Mouse (Mus musculus) cerebellum, adult 9-10 months (tissue): ENCODE data around the gene Trim43c.
"Not testable (repeated sequence)": the region's sequence is repeated elsewhere in the genome, so short reads cannot be mapped to it uniquely, and the experiment has no call there.

Experiments
- DNase-seq: peaks from one replicate; pipeline ENCODE4 v3.0.0; 2022

Trim43c gene

DNA sequence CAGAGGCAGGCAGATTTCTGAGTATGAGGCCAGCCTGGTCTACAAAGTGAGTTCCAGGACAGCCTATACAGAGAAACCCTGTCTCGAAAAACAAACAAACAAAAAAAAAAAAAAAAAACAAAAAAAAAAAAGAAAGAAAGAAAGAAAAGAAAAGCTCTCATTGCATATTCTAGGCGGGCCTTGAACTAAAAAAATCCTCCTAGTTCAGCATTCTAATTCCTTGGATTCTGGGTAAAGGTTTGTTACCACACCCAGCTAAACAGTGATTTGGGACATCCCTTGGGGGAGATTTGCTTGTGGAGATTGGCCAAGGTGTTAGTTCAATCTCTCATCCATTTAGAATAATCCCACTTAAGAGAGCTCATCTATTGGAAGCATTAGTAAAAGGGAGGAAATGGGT, at the start of gene Trim43c:
Gene Trim43c, plus strand, starts transcription at position 301 of the 400 bp plus-strand sequence.
- DNase-seq, result not testable (repeated sequence)

DNA sequence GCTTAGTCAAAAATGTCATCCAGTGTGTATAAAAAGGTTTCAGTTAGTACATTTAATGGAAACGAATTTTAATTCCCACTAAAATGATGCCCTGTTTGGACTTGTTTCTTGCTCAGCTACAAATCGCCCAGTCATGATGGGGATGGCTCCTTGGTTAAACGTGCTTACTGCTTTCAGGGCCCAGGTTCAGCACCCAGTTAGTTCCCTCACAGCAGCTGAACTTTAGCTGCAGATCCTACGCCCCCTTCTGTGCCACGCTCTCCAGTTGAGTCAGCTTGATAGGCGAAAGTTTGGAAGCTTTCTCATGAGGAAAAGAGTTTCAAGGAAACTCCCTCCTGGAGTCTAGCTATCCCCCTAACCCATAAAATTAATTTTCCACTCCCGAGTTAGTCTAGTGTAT, 14.1 kb downstream of the Trim43c start:
- DNase-seq, result not testable (repeated sequence)

DNA sequence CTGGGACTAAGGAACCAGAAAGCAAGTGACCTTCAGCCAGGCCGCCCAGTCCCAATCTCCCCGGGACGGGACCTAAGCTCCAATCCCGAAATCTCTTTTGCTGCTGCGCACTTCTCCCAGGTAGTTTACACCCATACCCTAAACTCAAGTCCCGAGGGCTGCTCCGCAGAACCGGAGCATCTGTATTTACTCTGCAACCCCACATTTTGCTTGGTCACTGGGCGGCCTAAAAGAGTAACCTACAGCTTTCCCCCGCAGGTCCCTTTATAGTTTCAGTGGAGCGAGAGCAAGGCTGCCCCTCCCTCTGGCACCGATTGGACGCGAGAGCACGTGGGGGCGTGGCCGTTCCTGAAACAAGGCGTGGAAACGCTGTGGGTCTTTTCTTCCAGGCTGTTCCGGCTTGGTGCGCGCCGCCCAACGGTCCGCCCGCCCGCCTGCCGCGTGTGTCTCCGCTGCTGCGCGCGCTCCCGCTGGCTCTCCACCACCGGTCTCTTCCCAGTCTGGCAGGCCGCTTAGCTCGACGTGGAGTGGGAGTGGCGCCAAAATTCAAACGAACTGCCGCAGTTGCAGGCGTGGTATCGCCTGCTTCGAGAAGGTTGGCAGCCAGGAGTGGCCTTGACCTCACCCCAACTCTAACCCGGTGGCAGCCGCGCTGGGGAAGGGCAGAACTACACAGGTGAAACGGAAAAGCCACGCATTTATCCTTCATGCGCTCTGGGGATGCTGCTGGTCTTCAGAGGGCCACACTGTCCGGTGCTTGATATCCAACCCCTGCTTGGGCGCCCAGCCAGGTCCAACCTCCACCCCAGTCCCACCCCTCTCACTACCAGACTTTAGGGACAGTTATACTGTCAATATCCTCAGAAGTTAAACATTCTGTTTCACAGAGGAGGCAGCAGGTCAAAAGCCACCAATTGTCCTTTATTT, 19.9 kb downstream of the Trim43c start:
- DNase-seq, result peak; percentile 76
